Mouse (Mus musculus) liver, embryonic 14.5 days (tissue): Measurements from ENCODE around the gene Kif14. TPM values are rescaled to one million over a fixed set of nuclear protein-coding genes. Genes with fewer than 3 reads are reported as not detected.
A peak's percentile ranks its signal among the peaks of the same experiment; 100 is the strongest.

Experiments
- ATAC-seq: fragments of 200-750 bp; cut with Nextera tagmentation; 2 replicates; pipeline ENCODE4 v1.8.0; 2017; ENCODE audit warnings: moderate number of reproducible peaks, mild to moderate bottlenecking, moderate library complexity; ENCODE audit not compliant: insufficient read depth
- DNase-seq, 3 experiments: peaks; one replicate each; pipeline ENCODE4 v3.0.0-alpha.2; 2012 to 2013; ENCODE audit warnings: low read depth in 3 of 3, low spot score in 3 of 3
- H3K27ac ChIP-seq: fragments of 300-500 bp; sonication (generic); 2 replicates; pipeline ENCODE4 v1.5.1; 2014; ENCODE audit warnings: moderate library complexity, mild to moderate bottlenecking, control low read depth, inconsistent platforms
- H3K27me3 ChIP-seq: fragments of 300-500 bp; sonication (generic); 2 replicates; pipeline ENCODE4 v1.6.1; 2014; ENCODE audit warnings: mild to moderate bottlenecking, low read length, moderate library complexity; ENCODE audit not compliant: control insufficient read depth, insufficient read depth
- H3K36me3 ChIP-seq: fragments of 300-500 bp; sonication (generic); replicated peaks from 2 replicates; pipeline ENCODE4 v1.6.1; 2014; ENCODE audit warnings: low read depth; ENCODE audit not compliant: control insufficient read depth, insufficient read depth
- H3K4me1 ChIP-seq, 2 experiments: fragments of 200-500 bp in 1 of 2; fragments of 300-500 bp in 1 of 2; sonication (generic) in 1 of 2; replicated peaks; 2 replicates each; pipeline ENCODE4 v1.6.1; 2012 to 2014; ENCODE audit warnings: antibody characterized with exemption in 1 of 2, inconsistent platforms in 1 of 2, low read length in 1 of 2; ENCODE audit not compliant: control insufficient read depth in 2 of 2, insufficient read depth in 2 of 2
- H3K4me2 ChIP-seq: fragments of 300-500 bp; sonication (generic); 2 replicates; pipeline ENCODE4 v1.6.1; 2014; ENCODE audit warnings: low read depth, mild to moderate bottlenecking, control low read depth, moderate library complexity
- H3K4me3 ChIP-seq, 2 experiments: fragments of 200-500 bp in 1 of 2; fragments of 300-500 bp in 1 of 2; sonication (generic) in 1 of 2; 2 replicates each; pipeline ENCODE4 v1.5.1; 2012 to 2014; ENCODE audit warnings: low read depth in 2 of 2, low read length in 2 of 2, mild to moderate bottlenecking in 2 of 2, control low read depth in 1 of 2, inconsistent platforms in 1 of 2, moderate library complexity in 1 of 2; ENCODE audit not compliant: insufficient read depth in 1 of 2
- H3K9ac ChIP-seq: fragments of 300-500 bp; sonication (generic); replicated peaks from 2 replicates; pipeline ENCODE4 v1.6.1; 2014; ENCODE audit warnings: mild to moderate bottlenecking, control low read depth, moderate library complexity
- H3K9me3 ChIP-seq: fragments of 300-500 bp; sonication (generic); 2 replicates; pipeline ENCODE4 v1.6.1; 2016; ENCODE audit warnings: low read length, mixed read lengths; ENCODE audit not compliant: control insufficient read depth
- CTCF ChIP-seq: IDR thresholded peaks from 2 replicates; pipeline ENCODE4 v1.5.1; 2016; ENCODE audit warnings: antibody characterized with exemption, low read depth, control low read depth
- EP300 ChIP-seq: IDR thresholded peaks from 2 replicates; pipeline ENCODE4 v1.6.1; 2016; ENCODE audit warnings: antibody characterized with exemption, low read depth
- WGBS: fragments of 180-500 bp; shearing (Covaris S2); extraction: QIAGEN DNeasy Blood & Tissue Kit; methylation state at CpG from one replicate; pipeline ENCODE4 v1.1.7; 2014; ENCODE audit not compliant: insufficient replicate concordance; 5-methylcytosine and 5-hydroxymethylcytosine counted together
- polyA plus RNA-seq, 2 experiments: library from polyadenylated mRNA; depleted of rRNA in 1 of 2; stranded (reverse) in 1 of 2; unstranded in 1 of 2; fragments of >200 nt; fragmentation: Nextera tagmentation in 1 of 2; extraction: Ambion mirVana in 1 of 2; gene quantifications; 2 replicates each; pipeline versions ENCODE4 v1.2.1 to v1.2.3; 2012 to 2014

The Kif14 gene
- polyA plus RNA-seq, 2 experiments: 4.9 to 8.3 TPM

DNA sequence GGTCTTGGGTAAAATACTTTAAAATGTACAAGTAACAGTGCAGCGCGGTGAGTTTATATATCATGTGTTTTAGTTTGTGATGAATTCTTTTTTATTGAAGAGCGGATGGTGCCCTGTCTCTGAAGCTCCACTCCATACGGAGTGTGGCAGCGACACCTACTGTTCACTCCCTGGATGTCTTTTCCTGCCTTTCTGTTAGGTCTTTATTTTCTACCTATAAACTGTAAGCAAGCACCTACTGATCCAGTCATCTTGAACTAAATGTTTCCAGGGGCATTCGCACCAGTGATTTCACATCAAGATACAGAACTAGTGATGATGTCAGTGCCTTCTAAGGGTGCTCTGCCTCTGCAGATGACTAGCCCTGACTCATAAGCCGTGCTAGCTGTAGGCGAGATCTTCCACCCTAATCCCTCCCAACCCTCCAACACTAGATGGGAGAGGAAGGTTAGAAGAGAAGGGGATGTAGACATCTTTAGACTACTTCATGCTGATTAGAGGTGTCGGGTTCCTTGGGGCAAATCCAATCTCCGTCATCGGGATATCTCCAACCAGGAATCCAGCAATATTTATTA is 55.3 kb downstream of the Kif14 start:
- TF ChIP-seq CTCF (peak; percentile 55), EP300 (no peak)
- H3K4me3 ChIP-seq: no peak overlapping the region
- H3K4me1 ChIP-seq: no peaks in the 10 kb centered on the region
- no peak overlapping the region for H3K9ac ChIP-seq
- H3K27ac ChIP-seq: no peak overlapping the region
- H3K36me3 ChIP-seq: peaks cover 55% of the 10 kb centered on the region
- ATAC-seq (no peak), DNase-seq (no peak)
- no peaks in the 10 kb centered on the region for H3K9me3 ChIP-seq
- no peak overlapping the region for H3K4me2 ChIP-seq
- WGBS: 83% methylated on average over 11 of the region's 11 CpGs
- no peaks in the 10 kb centered on the region for H3K27me3 ChIP-seq

DNA sequence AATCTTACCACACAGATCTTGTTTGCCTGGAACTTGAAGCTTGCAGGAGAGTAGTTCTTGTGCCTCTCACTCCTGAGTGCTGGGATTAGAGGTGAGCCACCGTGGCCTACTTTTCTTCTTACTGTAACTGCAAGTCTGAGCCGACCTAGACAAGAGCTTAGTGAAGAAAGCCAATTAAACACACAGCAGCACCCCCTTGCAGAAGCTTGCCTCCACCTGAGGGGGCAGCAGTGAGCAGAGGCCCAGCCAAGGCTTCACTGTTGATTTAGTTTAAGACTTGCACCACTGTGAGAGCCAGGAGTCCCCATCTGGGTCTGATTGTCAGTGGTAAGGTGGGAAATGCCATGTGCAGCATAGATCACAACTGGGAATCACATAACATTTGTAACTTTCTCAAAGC is 58.8 kb downstream of the Kif14 start:
- H3K4me3 ChIP-seq: no peak overlapping the region
- H3K36me3 ChIP-seq: peaks cover 65% of the 10 kb centered on the region
- no peak overlapping the region for H3K4me2 ChIP-seq
- H3K27me3 ChIP-seq: no peaks in the 10 kb centered on the region
- TF ChIP-seq EP300 (no peak), CTCF (peak; percentile 95)
- H3K9ac ChIP-seq: no peak overlapping the region
- H3K9me3 ChIP-seq: no peaks in the 10 kb centered on the region
- WGBS: 51% methylated on average over 2 of the region's 2 CpGs
- no peak overlapping the region for H3K27ac ChIP-seq
- peak; percentile 16 to 46 (median 23) for DNase-seq
- ATAC-seq: peak; percentile 33; the same call in 1 of the 2 replicates
- no peaks in the 10 kb centered on the region for H3K4me1 ChIP-seq

DNA sequence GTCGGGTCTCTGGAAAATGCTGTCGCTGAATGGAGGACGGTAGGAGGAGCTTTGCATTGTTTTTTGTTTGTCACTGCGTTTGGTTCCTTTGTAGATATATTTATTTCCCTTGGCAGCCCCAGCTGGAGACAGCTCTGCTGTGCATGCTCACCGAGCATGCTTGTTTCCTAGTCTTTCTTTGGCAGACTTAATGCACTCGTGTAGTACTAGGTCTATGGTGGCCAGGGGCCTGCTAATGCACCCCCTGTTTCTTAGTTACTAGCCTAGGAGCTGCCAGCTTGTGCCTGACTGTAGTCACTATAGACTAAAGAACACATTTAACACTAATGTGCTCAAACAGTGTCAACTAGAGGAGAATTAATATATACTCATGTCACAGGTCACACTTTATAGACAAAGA is 59.7 kb downstream of the Kif14 start:
- Histone ChIP-seq H3K27me3 (no peaks in the 10 kb centered on the region), H3K4me1 (no peaks in the 10 kb centered on the region), H3K9me3 (no peaks in the 10 kb centered on the region), H3K4me3 (no peak overlapping the region), H3K36me3 (peaks cover 67% of the 10 kb centered on the region), H3K4me2 (no peak overlapping the region), H3K27ac (no peak overlapping the region), H3K9ac (no peak overlapping the region)
- ATAC-seq: no peak
- no peak for TF ChIP-seq CTCF
- TF ChIP-seq EP300: no peak
- WGBS: 91% methylated on average over 6 of the region's 6 CpGs
- no peak for DNase-seq

DNA sequence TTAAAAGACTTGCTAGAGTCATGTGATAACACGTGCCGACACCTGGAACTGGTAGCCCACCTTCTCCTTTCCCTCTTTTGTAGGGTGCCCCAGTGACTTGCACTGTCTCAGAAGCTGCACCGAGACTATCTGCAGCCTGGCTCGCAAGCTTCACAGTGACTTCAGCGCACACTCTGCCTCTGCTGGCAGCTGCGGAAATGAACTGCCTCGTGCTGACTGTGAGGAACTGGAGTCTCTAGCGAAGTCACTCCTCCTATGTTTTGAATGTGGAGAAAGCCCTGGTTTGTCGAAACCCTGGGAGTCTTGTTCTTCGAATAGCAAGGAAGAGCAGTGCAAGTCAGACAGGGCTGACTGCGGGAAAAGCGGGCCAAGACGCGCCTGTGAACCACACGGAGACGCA is 61.0 kb downstream of the Kif14 start:
- H3K9me3 ChIP-seq: no peaks in the 10 kb centered on the region
- DNase-seq: no peak
- H3K27me3 ChIP-seq: no peaks in the 10 kb centered on the region
- TF ChIP-seq EP300: no peak
- TF ChIP-seq CTCF: no peak
- peaks cover 55% of the 10 kb centered on the region for H3K36me3 ChIP-seq
- no peak overlapping the region for H3K4me2 ChIP-seq
- no peak overlapping the region for H3K27ac ChIP-seq
- ATAC-seq: no peak
- no peak overlapping the region for H3K4me3 ChIP-seq
- 92% methylated on average over 16 of the region's 16 CpGs for WGBS
- H3K9ac ChIP-seq: no peak overlapping the region
- peaks cover 1% of the 10 kb centered on the region in 2 experiments for H3K4me1 ChIP-seq

DNA sequence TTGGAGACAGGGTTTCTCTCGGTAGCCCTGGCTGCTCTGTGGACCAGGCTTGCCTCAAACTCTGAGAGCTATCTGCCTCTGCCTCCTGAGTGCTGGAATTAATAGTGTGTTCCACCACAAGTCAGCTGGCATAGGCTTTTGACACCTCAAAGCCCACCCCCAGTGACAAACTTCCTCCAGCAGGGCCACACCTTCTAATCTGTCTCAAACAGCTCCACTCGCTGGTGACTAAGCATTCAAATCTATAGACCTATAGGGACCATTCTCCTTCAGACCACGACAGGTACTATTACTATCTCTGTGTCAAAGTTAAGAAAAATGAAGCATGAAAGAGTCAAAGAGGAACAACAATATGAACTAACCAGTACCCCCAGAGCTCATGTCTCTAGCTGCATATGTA is 66.4 kb downstream of the Kif14 start:
- Histone ChIP-seq H3K4me2 (peak overlapping the region; percentile 31), H3K27me3 (no peaks in the 10 kb centered on the region), H3K27ac (peak overlapping the region; percentile 85), H3K4me3 (no peak overlapping the region), H3K9me3 (no peaks in the 10 kb centered on the region), H3K4me1 (peaks cover 9 to 14% of the 10 kb centered on the region in 2 experiments), H3K9ac (peak overlapping the region; percentile 40), H3K36me3 (peaks cover 21% of the 10 kb centered on the region)
- WGBS: 34% methylated on average over 3 of the region's 3 CpGs
- DNase-seq: peak; percentile 64 to 72 (median 70)
- TF ChIP-seq CTCF (0 out of 2 replicates have a peak, but pooled peaks have one; percentile 13), EP300 (peak; percentile 74)
- ATAC-seq: peak; percentile 96
